1 mouse cellular context compared by ENCODE assay signal in genomic region chr13:37777351-37778146, GRCm38 (mm10).
TF ChIP-seq lines count a peak whose summit lies in the region.

No protein-coding gene starts in this region.

TF ChIP-seq in MEL, 35 proteins besides CTCF, POLR2A, EP300 and RAD21 (continued from another document):
- TF ChIP-seq NELFE (IDR thresholded peaks at IDR 0.05; ENCODE audit: low read depth, low read length) (peak; percentile 60), TBP (IDR thresholded peaks at IDR 0.05; ENCODE audit: low read depth, low read length) (peak; percentile 84), SMC3 (IDR thresholded peaks at IDR 0.05; ENCODE audit: low read depth, low read length) (no peak), UBTF (IDR thresholded peaks at IDR 0.05; ENCODE audit: borderline replicate concordance, insufficient read depth, low read depth, low read length) (no peak)
